Mouse (Mus musculus) embryonic fibroblast, embryonic 13.5 days (primary cell): Measurements from ENCODE around the gene Tox2.

Experiments
- CTCF ChIP-seq: IDR thresholded peaks from 2 replicates; pipeline ENCODE4 v1.5.1; 2011; ENCODE audit warnings: mild to moderate bottlenecking, control low read depth, low read length, moderate library complexity, borderline replicate concordance; ENCODE audit not compliant: insufficient read depth
- POLR2A ChIP-seq: IDR thresholded peaks from 2 replicates; pipeline ENCODE4 v1.6.1; 2011; ENCODE audit warnings: low read depth, mild to moderate bottlenecking, control low read depth, low read length, moderate library complexity

DNA sequence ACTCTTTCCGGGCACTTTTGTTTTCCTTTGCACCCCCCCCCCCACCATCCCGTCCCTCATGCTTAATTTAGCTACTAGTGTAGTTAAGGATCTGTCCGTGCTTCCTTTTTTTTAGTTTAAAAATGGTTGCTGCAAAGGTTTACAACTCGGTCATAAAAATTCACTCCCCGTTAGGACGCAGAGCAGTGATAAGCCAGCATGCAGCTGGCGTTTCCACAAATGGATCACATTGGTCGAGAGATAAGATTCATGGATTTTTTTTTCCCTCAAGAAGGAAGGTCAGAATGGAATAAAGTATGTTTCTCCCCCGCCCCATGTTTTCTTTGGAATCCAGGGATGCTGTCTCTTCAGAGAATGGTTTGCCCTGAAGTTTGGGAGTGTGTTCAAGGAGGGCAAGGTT, 82.4 kb downstream of the Tox2 start:
- TF ChIP-seq CTCF (no peak), POLR2A (no peak)
